Mouse (Mus musculus) layer of hippocampus, adult 2 months (tissue): ENCODE results near the gene Nanos2. TPM values are rescaled to one million over a fixed set of nuclear protein-coding genes. Genes with fewer than 3 reads are reported as not detected.

Experiments
- DNase-seq, 2 experiments: peaks; one replicate each; pipeline ENCODE4 v3.0.0; 2022; ENCODE audit warnings: low spot score in 2 of 2
- H3K27ac ChIP-seq: fragments of 200-600 bp; 2 replicates; pipeline ENCODE4 v1.8.1; 2022
- H3K4me3 ChIP-seq: fragments of 200-600 bp; 2 replicates; pipeline ENCODE4 v1.8.1; 2022; ENCODE audit warnings: mild to moderate bottlenecking
- CTCF ChIP-seq: fragments of 200-600 bp; conservative IDR thresholded peaks from 2 replicates; pipeline ENCODE4 v1.8.1; 2022; ENCODE audit warnings: antibody characterized with exemption, mild to moderate bottlenecking, moderate library complexity
- total RNA-seq, 2 experiments: library from RNA; stranded (reverse); gene quantifications; 2 replicates each; pipeline ENCODE4 v1.2.3; 2021

The Nanos2 gene
- total RNA-seq, 2 experiments from 2014 or later: 0.54 to 0.66 TPM

DNA sequence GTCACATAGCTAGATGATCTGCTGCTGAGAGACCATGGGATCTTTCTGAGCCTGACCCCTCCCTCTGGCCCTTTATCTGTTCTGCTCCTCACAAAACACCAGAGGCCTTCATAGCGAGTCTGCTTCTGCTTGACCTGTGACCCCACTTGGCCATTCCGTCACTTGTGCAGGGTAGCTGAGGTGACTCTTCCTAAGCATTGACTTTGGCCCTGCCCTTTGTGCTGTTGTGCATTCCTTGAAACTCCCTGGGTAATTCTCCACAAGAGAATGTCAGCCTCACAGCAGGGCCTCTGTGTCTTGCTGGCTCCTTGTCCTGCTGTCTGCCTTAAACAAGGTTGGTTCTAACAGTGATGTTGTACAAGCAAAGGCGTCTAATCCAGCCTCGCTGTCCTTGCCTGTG lies 44.4 kb downstream of the Nanos2 start:
- Histone ChIP-seq H3K27ac (no peak overlapping the region), H3K4me3 (no peak overlapping the region)
- DNase-seq: no peak
- TF ChIP-seq CTCF: no peak

Other genes with a start within 250 kb of the Nanos2 start
- not detected for gene Psg19, start 188.9 kb upstream of the Nanos2 start, total RNA-seq
- not detected for gene Psg17, start 165.8 kb upstream of the Nanos2 start, total RNA-seq
- gene Mill2, start 147.4 kb upstream of the Nanos2 start, total RNA-seq: 1 to 10 TPM; 2.3 to 2.6 TPM
- 10 to 100 TPM; 15.1 to 15.2 TPM for gene Pglyrp1, start 116.1 kb upstream of the Nanos2 start, total RNA-seq
- 10 to 100 TPM; 10.9 to 12.6 TPM for gene Ccdc61, start 77.0 kb upstream of the Nanos2 start, total RNA-seq
- 10 to 100 TPM; 82.7 to 85.4 TPM for gene Nova2, start 61.5 kb upstream of the Nanos2 start, total RNA-seq
- 10 to 100 TPM; 44.0 to 46.4 TPM for gene Mypop, start 3.8 kb downstream of the Nanos2 start, total RNA-seq
- 10 to 100 TPM; 52.7 to 56.3 TPM for gene Irf2bp1, start 16.6 kb downstream of the Nanos2 start, total RNA-seq
- not detected for gene Foxa3, start 36.1 kb downstream of the Nanos2 start, total RNA-seq
- gene Sympk, start 37.0 kb downstream of the Nanos2 start, total RNA-seq: 100 to 1,000 TPM; 112 to 114 TPM
- gene Rsph6a, start 67.3 kb downstream of the Nanos2 start, total RNA-seq: under 1 TPM in 1 of 2 experiments, not detected in 1; 0.20 TPM
- 100 to 1,000 TPM; 154 TPM for gene Dmwd, start 88.8 kb downstream of the Nanos2 start, total RNA-seq
- 10 to 100 TPM; 38.8 to 56.8 TPM for gene Dmpk, start 96.4 kb downstream of the Nanos2 start, total RNA-seq
- 1 to 10 TPM; 2.4 to 2.8 TPM for gene Six5, start 107.2 kb downstream of the Nanos2 start, total RNA-seq
- gene Gm4969, start 131.0 kb downstream of the Nanos2 start, total RNA-seq: under 1 TPM; 0.33 to 0.71 TPM
- 10 to 100 TPM; 12.5 to 13.1 TPM for gene Fbxo46, start 132.5 kb downstream of the Nanos2 start, total RNA-seq
- gene Qpctl, start 161.9 kb downstream of the Nanos2 start, total RNA-seq: 10 to 100 TPM; 17.6 to 18.4 TPM
- 10 to 100 TPM; 76.0 to 80.5 TPM for gene Snrpd2, start 162.3 kb downstream of the Nanos2 start, total RNA-seq
- gene Gipr, start 178.7 kb downstream of the Nanos2 start, total RNA-seq: 1 to 10 TPM in 1 of 2 experiments, under 1 TPM in 1; 0.87 to 1.2 TPM
- 100 to 1,000 TPM; 159 to 162 TPM for gene Eml2, start 189.0 kb downstream of the Nanos2 start, total RNA-seq
- 1 to 10 TPM; 1.6 to 2.5 TPM for gene Gpr4, start 225.1 kb downstream of the Nanos2 start, total RNA-seq
- 10 to 100 TPM; 37.4 to 38.7 TPM for gene Opa3, start 240.9 kb downstream of the Nanos2 start, total RNA-seq